Mouse (Mus musculus): Measurements from ENCODE around the gene Dnah11. TPM values are rescaled to one million over a fixed set of nuclear protein-coding genes. Genes with fewer than 3 reads are reported as not detected.
"Not testable (repeated sequence)": the region's sequence is repeated elsewhere in the genome, so short reads cannot be mapped to it uniquely, and the experiment has no call there.

The Dnah11 gene
- polyA plus RNA-seq, 1 experiment from 2014 or later, result 0.18 TPM

- H3K4me2 ChIP-seq; H3K27ac ChIP-seq (replicated peaks); H3K27me3 ChIP-seq (replicated peaks); H3K9ac ChIP-seq (replicated peaks); H3K4me3 ChIP-seq (replicated peaks); ATAC-seq (ENCODE audit: low FRiP score); H3K9me3 ChIP-seq (replicated peaks); H3K36me3 ChIP-seq; H3K4me1 ChIP-seq: not testable (repeated sequence)
- WGBS, result 68% methylated on average over 2 of the region's 4 CpGs
These were observed 297.5 kb downstream of the Dnah11 start for GRCm38 (mm10) chr12:117901352-117901751.

GRCm38 (mm10) chr12:117900798-117901197 is 298.0 kb downstream of the Dnah11 start:
- H3K4me2 ChIP-seq; H3K9me3 ChIP-seq (replicated peaks); H3K4me1 ChIP-seq; H3K4me3 ChIP-seq (replicated peaks); H3K27me3 ChIP-seq (replicated peaks); ATAC-seq (ENCODE audit: low FRiP score); H3K36me3 ChIP-seq; H3K9ac ChIP-seq (replicated peaks); H3K27ac ChIP-seq (replicated peaks): not testable (repeated sequence)
- WGBS, result 67% methylated on average over 1 of the region's 4 CpGs

- H3K9ac ChIP-seq (replicated peaks), result no peak overlapping the region
- no peak for ATAC-seq (ENCODE audit: low FRiP score)
- no peak overlapping the region for H3K4me2 ChIP-seq
- H3K4me3 ChIP-seq (replicated peaks), result no peak overlapping the region
- 90% methylated on average over 3 of the region's 3 CpGs for WGBS
- no peaks in the 10 kb centered on the region for H3K4me1 ChIP-seq
- no peak overlapping the region for H3K27ac ChIP-seq (replicated peaks)
- H3K27me3 ChIP-seq (replicated peaks), result no peaks in the 10 kb centered on the region
- H3K9me3 ChIP-seq (replicated peaks), result no peaks in the 10 kb centered on the region
- no peaks in the 10 kb centered on the region for H3K36me3 ChIP-seq
These were observed 311.4 kb downstream of the Dnah11 start for GRCm38 (mm10) chr12:117887422-117887821.

- ATAC-seq (ENCODE audit: low FRiP score), result no peak
- Histone ChIP-seq H3K4me3 (replicated peaks) (no peak overlapping the region), H3K9ac (replicated peaks) (no peak overlapping the region), H3K36me3 (no peaks in the 10 kb centered on the region), H3K27me3 (replicated peaks) (no peaks in the 10 kb centered on the region), H3K4me1 (no peaks in the 10 kb centered on the region), H3K9me3 (replicated peaks) (no peaks in the 10 kb centered on the region), H3K4me2 (no peak overlapping the region), H3K27ac (replicated peaks) (no peak overlapping the region)
- WGBS, result 90% methylated on average over 2 of the region's 2 CpGs
These were observed 314.2 kb downstream of the Dnah11 start for GRCm38 (mm10) chr12:117884627-117885026.

GRCm38 (mm10) chr12:117878341-117878740 is 320.5 kb downstream of the Dnah11 start:
- Histone ChIP-seq H3K4me2 (no peak overlapping the region), H3K27me3 (replicated peaks) (no peaks in the 10 kb centered on the region), H3K4me3 (replicated peaks) (no peak overlapping the region), H3K4me1 (no peaks in the 10 kb centered on the region), H3K9ac (replicated peaks) (no peak overlapping the region), H3K27ac (replicated peaks) (no peak overlapping the region), H3K36me3 (no peaks in the 10 kb centered on the region), H3K9me3 (replicated peaks) (no peaks in the 10 kb centered on the region)
- 90% methylated on average over 13 of the region's 13 CpGs for WGBS
- ATAC-seq (ENCODE audit: low FRiP score), result no peak

GRCm38 (mm10) chr12:117872265-117872664 is 326.6 kb downstream of the Dnah11 start:
- no peak overlapping the region for H3K4me2 ChIP-seq
- no peaks in the 10 kb centered on the region for H3K9me3 ChIP-seq (replicated peaks)
- H3K4me3 ChIP-seq (replicated peaks), result no peak overlapping the region
- no peak overlapping the region for H3K9ac ChIP-seq (replicated peaks)
- 61% methylated on average over 5 of the region's 5 CpGs for WGBS
- no peaks in the 10 kb centered on the region for H3K36me3 ChIP-seq
- H3K4me1 ChIP-seq, result no peaks in the 10 kb centered on the region
- ATAC-seq (ENCODE audit: low FRiP score), result no peak
- no peaks in the 10 kb centered on the region for H3K27me3 ChIP-seq (replicated peaks)
- no peak overlapping the region for H3K27ac ChIP-seq (replicated peaks)

GRCm38 (mm10) chr12:117867708-117868564 is 330.9 kb downstream of the Dnah11 start:
- Histone ChIP-seq H3K4me3 (replicated peaks) (no peak overlapping the region), H3K4me1 (no peaks in the 10 kb centered on the region), H3K9ac (replicated peaks) (no peak overlapping the region), H3K4me2 (no peak overlapping the region), H3K9me3 (replicated peaks) (no peaks in the 10 kb centered on the region), H3K27me3 (replicated peaks) (no peaks in the 10 kb centered on the region), H3K27ac (replicated peaks) (no peak overlapping the region), H3K36me3 (no peaks in the 10 kb centered on the region)
- no peak for ATAC-seq (ENCODE audit: low FRiP score)
- 90% methylated on average over 4 of the region's 4 CpGs for WGBS

GRCm38 (mm10) chr12:117862655-117863054 is 336.2 kb downstream of the Dnah11 start:
- no peak overlapping the region for H3K27ac ChIP-seq (replicated peaks)
- WGBS, result 89% methylated on average over 5 of the region's 5 CpGs
- H3K4me3 ChIP-seq (replicated peaks), result no peak overlapping the region
- H3K9ac ChIP-seq (replicated peaks), result no peak overlapping the region
- no peaks in the 10 kb centered on the region for H3K4me1 ChIP-seq
- ATAC-seq (ENCODE audit: low FRiP score), result no peak
- H3K27me3 ChIP-seq (replicated peaks), result no peaks in the 10 kb centered on the region
- no peaks in the 10 kb centered on the region for H3K36me3 ChIP-seq
- no peaks in the 10 kb centered on the region for H3K9me3 ChIP-seq (replicated peaks)
- no peak overlapping the region for H3K4me2 ChIP-seq

- Histone ChIP-seq H3K9ac (replicated peaks) (no peak overlapping the region), H3K36me3 (no peaks in the 10 kb centered on the region), H3K9me3 (replicated peaks) (no peaks in the 10 kb centered on the region), H3K27me3 (replicated peaks) (no peaks in the 10 kb centered on the region), H3K27ac (replicated peaks) (no peak overlapping the region), H3K4me3 (replicated peaks) (no peak overlapping the region), H3K4me1 (no peaks in the 10 kb centered on the region), H3K4me2 (no peak overlapping the region)
- WGBS, result 74% methylated on average over 3 of the region's 3 CpGs
- ATAC-seq (ENCODE audit: low FRiP score), result no peak
These were observed 337.6 kb downstream of the Dnah11 start for GRCm38 (mm10) chr12:117861249-117861648.

GRCm38 (mm10) chr12:117860840-117861239 is 338.0 kb downstream of the Dnah11 start:
- ATAC-seq (ENCODE audit: low FRiP score), result no peak
- 79% methylated on average over 7 of the region's 7 CpGs for WGBS
- H3K27ac ChIP-seq (replicated peaks), result no peak overlapping the region
- H3K4me3 ChIP-seq (replicated peaks), result no peak overlapping the region
- H3K4me1 ChIP-seq, result no peaks in the 10 kb centered on the region
- no peak overlapping the region for H3K4me2 ChIP-seq
- H3K27me3 ChIP-seq (replicated peaks), result no peaks in the 10 kb centered on the region
- H3K9ac ChIP-seq (replicated peaks), result no peak overlapping the region
- no peaks in the 10 kb centered on the region for H3K36me3 ChIP-seq
- H3K9me3 ChIP-seq (replicated peaks), result no peaks in the 10 kb centered on the region

- Histone ChIP-seq H3K4me2 (no peak overlapping the region), H3K27ac (replicated peaks) (no peak overlapping the region), H3K9me3 (replicated peaks) (no peaks in the 10 kb centered on the region), H3K4me1 (no peaks in the 10 kb centered on the region), H3K27me3 (replicated peaks) (no peaks in the 10 kb centered on the region), H3K4me3 (replicated peaks) (no peak overlapping the region), H3K36me3 (no peaks in the 10 kb centered on the region), H3K9ac (replicated peaks) (no peak overlapping the region)
- no peak for ATAC-seq (ENCODE audit: low FRiP score)
- 93% methylated on average over 6 of the region's 6 CpGs for WGBS
These were observed 341.0 kb downstream of the Dnah11 start for GRCm38 (mm10) chr12:117857884-117858283.

- Histone ChIP-seq H3K4me1 (no peaks in the 10 kb centered on the region), H3K9ac (replicated peaks) (no peak overlapping the region), H3K4me3 (replicated peaks) (no peak overlapping the region), H3K4me2 (no peak overlapping the region), H3K27me3 (replicated peaks) (no peaks in the 10 kb centered on the region), H3K9me3 (replicated peaks) (no peaks in the 10 kb centered on the region), H3K36me3 (no peaks in the 10 kb centered on the region), H3K27ac (replicated peaks) (no peak overlapping the region)
- ATAC-seq (ENCODE audit: low FRiP score), result no peak
- 71% methylated on average over 9 of the region's 9 CpGs for WGBS
These were observed 341.8 kb downstream of the Dnah11 start for GRCm38 (mm10) chr12:117857023-117857422.

Measured in neural tube, embryonic 15.5 days (tissue).